Mouse (Mus musculus) C2C12 (cell line): ENCODE results near the gene Anks1b.

Source experiments
- CEBPB ChIP-seq: IDR thresholded peaks from one replicate; pipeline ENCODE4 v1.6.1; 2011; ENCODE audit warnings: low read depth, mild to moderate bottlenecking, control low read depth, moderate library complexity
- CTCF ChIP-seq: IDR thresholded peaks from one replicate; pipeline ENCODE4 v1.5.1; 2011; ENCODE audit not compliant: control insufficient read depth, insufficient read depth, insufficient read length
- FOSL1 ChIP-seq: IDR thresholded peaks from one replicate; pipeline ENCODE4 v1.8.0; 2011; ENCODE audit warnings: mild to moderate bottlenecking, low read length; ENCODE audit not compliant: poor library complexity, insufficient read depth, severe bottlenecking
- MAX ChIP-seq: IDR thresholded peaks from one replicate; pipeline ENCODE4 v1.6.1; 2011; ENCODE audit warnings: mild to moderate bottlenecking, control low read depth
- MYOD1 ChIP-seq: IDR thresholded peaks from one replicate; pipeline ENCODE4 v1.6.1; 2011; ENCODE audit warnings: low read depth; ENCODE audit not compliant: control insufficient read depth, insufficient read length
- MYOG ChIP-seq: IDR thresholded peaks from one replicate; pipeline ENCODE4 v1.6.1; 2011; ENCODE audit not compliant: control insufficient read depth, insufficient read length; ENCODE audit errors: extremely low read depth
- USF1 ChIP-seq: IDR thresholded peaks from one replicate; pipeline ENCODE4 v1.6.1; 2011; ENCODE audit warnings: low read depth, mild to moderate bottlenecking, control low read depth, moderate library complexity

DNA sequence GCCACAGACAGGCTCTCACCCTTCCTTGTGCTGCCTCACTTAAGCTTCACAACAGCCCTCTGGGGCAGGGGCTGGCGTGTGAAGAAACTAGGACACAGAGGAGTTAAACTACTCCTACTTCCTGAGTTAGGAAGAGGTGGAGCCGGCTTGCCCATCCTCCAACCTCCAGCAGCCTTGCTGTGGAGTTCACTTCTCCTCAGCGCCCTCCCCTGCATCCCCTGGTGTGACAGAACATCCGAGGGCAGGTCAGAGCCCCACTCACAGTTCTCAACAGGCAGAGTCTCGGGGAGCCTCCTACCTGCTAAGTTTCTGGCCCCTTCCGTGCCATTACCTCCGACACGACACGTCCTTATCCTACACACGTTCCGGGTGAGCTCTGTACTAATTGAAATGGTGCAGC, 844.7 kb downstream of the Anks1b start:
- TF ChIP-seq MAX = no peak
- TF ChIP-seq CTCF = no peak
- TF ChIP-seq CEBPB = no peak
- no peak for TF ChIP-seq MYOD1
- TF ChIP-seq USF1 = no peak
- TF ChIP-seq MYOG = no peak
- no peak for TF ChIP-seq FOSL1
